Mouse (Mus musculus): ENCODE data around the gene Ccdc162. TPM values are rescaled to one million over a fixed set of nuclear protein-coding genes. Genes with fewer than 3 reads are reported as not detected.
A peak's percentile ranks its signal among the peaks of the same experiment; 100 is the strongest.

Gene Ccdc162
- total RNA-seq, 2 experiments from 2014 or later, result 0.37 TPM; not detected in 1

GRCm38 (mm10) chr10:41500941-41501340, 215.5 kb downstream of the Ccdc162 start:
- no peak for ATAC-seq (ENCODE audit: poor library complexity, severe bottlenecking)

DNA sequence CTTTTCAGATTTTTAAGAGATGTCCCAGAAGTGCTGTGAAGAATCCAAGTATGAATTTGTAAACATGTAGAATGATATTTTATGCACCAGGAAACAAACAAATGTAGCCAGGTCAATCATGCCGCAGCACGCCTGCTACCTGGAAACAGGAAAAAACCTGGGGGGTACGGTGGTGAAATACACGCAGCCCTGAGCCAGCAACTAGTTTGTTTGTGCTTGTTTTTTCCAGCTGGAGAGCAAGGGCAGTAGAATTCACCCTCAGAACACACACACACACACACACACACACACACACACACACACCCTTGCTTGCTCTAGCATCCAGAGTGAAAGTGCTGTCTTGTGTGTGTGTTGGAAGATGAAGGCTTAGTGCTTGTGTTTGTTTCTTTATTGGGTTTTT, 225.3 kb downstream of the Ccdc162 start:
- ATAC-seq (ENCODE audit: poor library complexity, severe bottlenecking), result no peak

GRCm38 (mm10) chr10:41490518-41490873, 225.9 kb downstream of the Ccdc162 start:
- no peak for ATAC-seq (ENCODE audit: poor library complexity, severe bottlenecking)

DNA sequence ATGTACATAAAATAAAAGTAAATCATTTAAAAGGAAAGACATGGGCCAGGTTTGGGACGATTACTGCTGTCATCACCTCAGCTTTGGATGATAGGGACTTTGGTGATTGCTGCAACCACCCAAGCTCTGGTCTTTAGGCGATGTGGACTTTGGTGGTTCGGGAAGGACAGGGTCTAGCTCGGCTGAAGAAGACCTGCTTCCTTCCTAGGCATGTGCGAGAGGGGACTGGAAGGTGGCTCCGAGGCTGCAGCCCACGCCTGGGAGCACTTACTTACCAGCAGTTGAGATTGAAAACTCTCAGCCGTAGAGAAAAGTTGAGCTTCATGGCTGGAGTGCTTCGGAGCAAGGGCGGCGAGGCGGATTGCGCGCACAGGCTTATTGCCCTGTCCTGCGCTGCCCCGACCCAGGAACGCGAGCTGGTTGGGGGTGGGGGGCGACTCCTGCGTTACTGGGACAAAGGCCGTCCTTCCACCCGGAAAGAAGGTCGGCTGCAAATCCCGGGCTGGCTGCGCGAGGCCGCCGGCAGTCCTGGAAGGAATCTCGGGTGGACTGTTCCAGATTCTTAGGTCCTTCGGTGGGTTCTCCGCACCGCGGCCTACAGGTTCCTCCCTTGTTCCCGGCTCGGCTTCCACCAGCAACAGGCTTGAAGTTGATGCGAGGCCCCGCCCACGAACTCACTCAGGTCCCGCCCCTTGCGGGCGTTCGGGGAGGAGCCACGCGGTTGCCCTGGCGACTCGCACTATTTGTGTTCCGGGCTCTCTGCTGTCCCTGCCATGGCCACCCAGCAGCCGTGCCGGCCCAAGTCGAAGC, 226.5 kb downstream of the Ccdc162 start, which contains the start of the genes Smpd2 and Ppil6:
Gene Smpd2, minus strand, starts transcription at position 662 of the 810 bp plus-strand sequence.
Gene Ppil6, plus strand, starts transcription at position 732 of the 810 bp plus-strand sequence.
- peak; percentile 98 for ATAC-seq (ENCODE audit: poor library complexity, severe bottlenecking)

GRCm38 (mm10) chr10:41489294-41489693, 227.1 kb downstream of the Ccdc162 start:
- ATAC-seq (ENCODE audit: poor library complexity, severe bottlenecking), result no peak

GRCm38 (mm10) chr10:41488877-41489276, 227.6 kb downstream of the Ccdc162 start:
- ATAC-seq (ENCODE audit: poor library complexity, severe bottlenecking), result 0 out of 2 replicates have a peak, but pooled peaks have one; percentile 16

Other genes starting within 250 kb of the Ccdc162 start
- gene Mical1, start 240.3 kb downstream of the Ccdc162 start, total RNA-seq (2015), result 48.0 and 57.5 TPM in 2 replicates
- 59.9 and 60.7 TPM in 2 replicates for gene Mical1, start 240.3 kb downstream of the Ccdc162 start, total RNA-seq (2017)
- 9.4 and 14.3 TPM in 2 replicates for gene Smpd2, start 226.3 kb downstream of the Ccdc162 start, total RNA-seq (2015)
- 10.9 and 11.3 TPM in 2 replicates for gene Smpd2, start 226.3 kb downstream of the Ccdc162 start, total RNA-seq (2017)
- gene Ppil6, start 226.2 kb downstream of the Ccdc162 start, total RNA-seq (2015), result 1.2 and 1.3 TPM in 2 replicates
- gene Ppil6, start 226.2 kb downstream of the Ccdc162 start, total RNA-seq (2017), result not detected in 2 replicates
- 161 and 188 TPM in 2 replicates for gene Cd164, start 197.2 kb downstream of the Ccdc162 start, total RNA-seq (2015)
- 115 and 135 TPM in 2 replicates for gene Cd164, start 197.2 kb downstream of the Ccdc162 start, total RNA-seq (2017)
- gene Cep57l1, start 93.2 kb upstream of the Ccdc162 start, total RNA-seq (2015), result 14.4 and 18.6 TPM in 2 replicates
- gene Cep57l1, start 93.2 kb upstream of the Ccdc162 start, total RNA-seq (2017), result 21.2 and 28.0 TPM in 2 replicates
- gene Sesn1, start 93.3 kb upstream of the Ccdc162 start, total RNA-seq (2015), result 19.4 and 21.5 TPM in 2 replicates
- gene Sesn1, start 93.3 kb upstream of the Ccdc162 start, total RNA-seq (2017), result 15.1 and 15.7 TPM in 2 replicates